Mouse (Mus musculus) megakaryocyte, embryonic 14.5 days (primary cell): Measurements from ENCODE around the gene C8a. TPM values are rescaled to one million over a fixed set of nuclear protein-coding genes. Genes with fewer than 3 reads are reported as not detected.

Experiments used
- H3K27me3 ChIP-seq: replicated peaks from 2 replicates; pipeline ENCODE3; 2012; ENCODE audit warnings: inconsistent platforms
- H3K36me3 ChIP-seq: replicated peaks from 2 replicates; pipeline ENCODE3; 2012; ENCODE audit warnings: low read length, inconsistent platforms, mixed read lengths
- H3K4me1 ChIP-seq: 2 replicates; pipeline ENCODE4 v1.6.1; 2012; ENCODE audit warnings: inconsistent platforms
- H3K4me3 ChIP-seq: replicated peaks from 2 replicates; pipeline ENCODE3; 2012; ENCODE audit warnings: moderate library complexity, mild to moderate bottlenecking, inconsistent platforms
- H3K9me3 ChIP-seq: 2 replicates; pipeline ENCODE4 v1.6.1; 2012; ENCODE audit warnings: inconsistent platforms
- FLI1 ChIP-seq: IDR thresholded peaks from 2 replicates; pipeline ENCODE4 v1.6.1; 2012; ENCODE audit warnings: low read length, inconsistent platforms, mixed read lengths
- GATA1 ChIP-seq: IDR thresholded peaks from 3 replicates; pipeline ENCODE4 v1.6.1; 2012; ENCODE audit warnings: mixed read lengths, low read length, inconsistent platforms, borderline replicate concordance
- polyA plus RNA-seq: library from polyadenylated mRNA; stranded (reverse); fragments of >175 nt; gene quantifications from 2 replicates; pipeline ENCODE4 v1.2.3, GENCODE M21; 2012; ENCODE audit warnings: low replicate concordance; ENCODE audit not compliant: insufficient read depth

The C8a gene
- polyA plus RNA-seq, 1 experiment, result not detected

DNA sequence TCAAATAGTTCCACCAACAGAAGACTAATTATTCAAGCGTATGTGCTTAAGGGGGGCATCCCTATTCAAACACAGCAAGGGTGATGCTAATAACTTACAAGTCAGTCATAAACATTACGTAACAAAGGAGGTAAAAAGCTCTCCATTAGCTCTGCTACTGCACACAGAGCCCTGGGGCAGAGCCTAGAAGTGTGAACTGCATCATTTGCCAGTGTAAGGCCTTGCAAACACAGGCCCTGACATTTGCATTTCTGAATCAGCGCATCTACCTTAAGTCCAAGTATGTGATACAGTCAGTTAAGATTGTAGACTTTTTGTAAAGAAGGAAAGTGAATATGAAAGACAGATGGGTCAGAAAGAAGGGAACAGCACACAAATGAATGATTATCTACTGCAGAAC, 94.8 kb downstream of the C8a start:
- H3K27me3 ChIP-seq, result no peaks in the 10 kb centered on the region
- no peak for TF ChIP-seq FLI1
- TF ChIP-seq GATA1, result no peak
- H3K4me3 ChIP-seq, result no peak overlapping the region
- H3K36me3 ChIP-seq, result no peaks in the 10 kb centered on the region
- H3K9me3 ChIP-seq, result peaks cover 37% of the 10 kb centered on the region
- H3K4me1 ChIP-seq, result no peaks in the 10 kb centered on the region

DNA sequence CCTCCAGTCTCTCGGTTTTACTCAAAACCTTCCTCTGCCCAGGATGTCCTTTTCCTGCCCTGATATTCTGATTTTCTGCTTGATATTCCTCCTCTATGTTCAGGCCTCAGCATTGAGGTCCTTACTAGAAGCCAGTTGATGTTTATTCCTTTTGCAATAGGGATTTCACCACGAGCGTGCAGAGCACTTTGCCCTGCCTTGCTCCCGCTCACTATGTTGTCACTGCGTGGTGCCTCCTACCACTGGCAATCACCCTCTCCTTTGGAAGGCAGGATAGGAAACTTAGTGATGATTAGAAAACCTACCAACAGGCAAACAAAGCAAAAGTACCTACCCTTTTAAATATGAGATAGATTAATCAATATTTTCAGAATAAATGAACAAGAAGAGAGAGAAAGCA, 96.7 kb downstream of the C8a start:
- Histone ChIP-seq H3K4me3 (no peak overlapping the region), H3K27me3 (no peaks in the 10 kb centered on the region), H3K9me3 (peaks cover 27% of the 10 kb centered on the region), H3K4me1 (no peaks in the 10 kb centered on the region), H3K36me3 (no peaks in the 10 kb centered on the region)
- TF ChIP-seq GATA1 (no peak), FLI1 (no peak)

DNA sequence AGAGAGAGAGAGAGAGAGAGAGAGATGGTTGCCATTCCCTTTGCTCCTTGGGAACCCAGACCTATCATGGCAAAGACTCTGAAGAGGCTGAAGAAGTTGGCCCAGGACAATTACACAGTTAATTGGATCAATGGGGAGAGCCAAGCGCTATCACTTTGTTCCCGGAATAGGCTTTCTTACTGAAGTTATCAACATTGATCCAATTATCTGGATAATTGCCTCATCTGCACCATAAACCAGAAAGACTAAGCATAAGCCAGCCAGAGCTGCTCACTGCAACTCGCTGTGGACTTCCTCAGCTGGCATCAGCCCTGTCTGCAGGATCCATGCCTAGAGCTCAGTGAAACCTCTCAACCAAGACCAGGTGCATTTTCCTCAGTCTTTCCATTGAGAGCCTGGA, 100.6 kb downstream of the C8a start:
- no peaks in the 10 kb centered on the region for H3K4me1 ChIP-seq
- no peaks in the 10 kb centered on the region for H3K27me3 ChIP-seq
- H3K4me3 ChIP-seq, result no peak overlapping the region
- no peak for TF ChIP-seq FLI1
- no peak for TF ChIP-seq GATA1
- H3K9me3 ChIP-seq, result peaks cover 25% of the 10 kb centered on the region
- no peaks in the 10 kb centered on the region for H3K36me3 ChIP-seq

DNA sequence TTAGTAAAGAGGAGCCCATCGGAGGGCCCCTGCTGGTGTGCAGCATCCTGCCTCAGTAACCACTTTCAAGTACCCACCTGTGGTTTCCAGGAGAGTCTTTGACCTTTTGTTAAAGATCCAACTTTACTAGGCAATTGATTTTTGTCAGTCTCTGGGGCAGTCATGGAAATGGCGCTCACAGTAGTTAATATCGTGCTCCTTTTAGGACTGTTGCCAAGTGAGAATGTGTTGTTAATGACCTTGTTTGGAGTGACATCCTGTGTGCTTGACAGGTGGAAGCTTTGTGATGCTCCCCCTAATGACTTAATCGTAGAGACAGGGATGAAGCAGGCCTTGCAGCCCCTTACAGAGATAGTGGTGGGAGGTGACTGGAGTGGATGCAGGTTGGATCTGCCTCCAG, 105.9 kb downstream of the C8a start:
- TF ChIP-seq GATA1, result no peak
- no peak for TF ChIP-seq FLI1
- no peaks in the 10 kb centered on the region for H3K4me1 ChIP-seq
- H3K4me3 ChIP-seq, result peak overlapping the region; percentile 11
- H3K9me3 ChIP-seq, result peaks cover 37% of the 10 kb centered on the region
- no peaks in the 10 kb centered on the region for H3K27me3 ChIP-seq
- no peaks in the 10 kb centered on the region for H3K36me3 ChIP-seq

- Histone ChIP-seq H3K4me3 (no peak overlapping the region), H3K4me1 (no peaks in the 10 kb centered on the region), H3K36me3 (no peaks in the 10 kb centered on the region), H3K9me3 (peaks cover 37% of the 10 kb centered on the region), H3K27me3 (no peaks in the 10 kb centered on the region)
- no peak for TF ChIP-seq FLI1
Observed at GRCm38 (mm10) chr4:104769602-104770001, 106.6 kb downstream of the C8a start.

- Histone ChIP-seq H3K4me3 (no peak overlapping the region), H3K27me3 (no peaks in the 10 kb centered on the region), H3K4me1 (no peaks in the 10 kb centered on the region), H3K36me3 (no peaks in the 10 kb centered on the region), H3K9me3 (peaks cover 38% of the 10 kb centered on the region)
- TF ChIP-seq GATA1 (no peak), FLI1 (no peak)
Observed at GRCm38 (mm10) chr4:104768190-104768589, 108.0 kb downstream of the C8a start.

DNA sequence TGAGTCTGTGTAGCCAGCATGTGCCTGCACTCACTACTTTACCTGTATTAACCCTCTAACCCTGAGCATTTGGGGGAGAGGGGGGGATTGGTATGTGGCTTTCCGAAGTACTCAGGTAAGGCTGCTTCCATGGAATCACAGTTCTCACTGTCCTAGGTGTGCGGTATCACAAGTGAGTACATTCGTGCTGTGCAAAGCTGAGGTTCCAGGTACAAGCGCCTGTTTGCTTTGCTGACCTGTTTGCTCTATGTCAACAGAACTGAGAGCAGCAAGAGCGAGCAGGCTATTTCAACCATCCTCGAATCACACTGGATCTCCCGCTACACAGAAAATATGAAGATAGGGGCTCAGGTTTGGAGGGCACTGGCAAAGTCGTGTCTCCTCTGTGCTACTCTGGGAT, 110.1 kb downstream of the C8a start, which contains the start of gene C8b:
Gene C8b (plus strand): TSS at position 253 of the 400 bp plus-strand sequence.
- no peak within 1 kb of the TSS for H3K4me3 ChIP-seq
- TF ChIP-seq GATA1, result no peak
- H3K27me3 ChIP-seq, result no peaks in the 10 kb centered on the region
- H3K36me3 ChIP-seq, result no peaks in the 10 kb centered on the region
- peaks cover 44% of the 10 kb centered on the region for H3K9me3 ChIP-seq
- no peaks in the 10 kb centered on the region for H3K4me1 ChIP-seq

Other genes with a start within 250 kb of the C8a start
- gene C8b, start 110.1 kb downstream of the C8a start, polyA plus RNA-seq, result not detected in 2 replicates
- gene Gm17662, start 19.1 kb downstream of the C8a start, polyA plus RNA-seq, result not detected in 2 replicates
- gene Fyb2, start 37.1 kb upstream of the C8a start, polyA plus RNA-seq, result not detected in 2 replicates
- gene Prkaa2, start 233.5 kb upstream of the C8a start, polyA plus RNA-seq, result 0.02 and 0.27 TPM in 2 replicates